Mouse (Mus musculus): ENCODE results near the gene Prmt7.

Prmt7 gene

DNA sequence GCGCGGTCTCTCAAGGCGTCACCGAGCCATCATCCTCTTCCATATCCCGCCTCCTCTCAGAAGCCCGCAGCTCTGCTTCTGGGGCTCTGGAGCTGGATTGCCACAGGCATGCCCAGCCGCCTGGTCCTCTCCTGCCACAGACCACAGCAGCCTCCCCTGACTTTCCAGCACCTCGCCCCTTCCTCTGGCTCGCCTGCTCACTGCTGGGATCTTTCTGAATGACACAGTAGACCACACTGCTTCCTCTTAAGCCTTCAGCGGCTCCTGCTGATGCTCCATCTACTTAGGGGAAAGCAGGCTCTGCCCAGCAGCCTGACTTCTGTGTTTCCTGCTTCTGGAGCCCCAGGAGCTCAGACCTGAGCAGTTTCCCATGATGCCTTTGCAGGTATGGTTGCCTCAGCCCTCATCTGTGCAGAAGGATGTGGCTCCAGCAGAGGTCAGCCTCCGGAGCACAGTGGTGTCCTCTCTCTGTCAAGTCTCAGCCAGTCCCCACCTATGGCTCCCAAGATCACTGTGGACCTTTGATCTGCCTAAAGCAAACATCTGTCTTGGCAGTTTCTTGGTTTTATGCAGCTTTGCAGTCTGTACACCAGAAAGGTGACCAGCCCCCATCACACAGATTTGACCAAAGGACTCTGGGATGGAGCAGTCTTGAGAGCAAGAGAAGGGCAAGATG lies 67.8 kb downstream of the Prmt7 start:
- in situ Hi-C loops (cut with MboI; ENCODE audit: unreplicated experiment in 2 of 2), result no loop called here

DNA sequence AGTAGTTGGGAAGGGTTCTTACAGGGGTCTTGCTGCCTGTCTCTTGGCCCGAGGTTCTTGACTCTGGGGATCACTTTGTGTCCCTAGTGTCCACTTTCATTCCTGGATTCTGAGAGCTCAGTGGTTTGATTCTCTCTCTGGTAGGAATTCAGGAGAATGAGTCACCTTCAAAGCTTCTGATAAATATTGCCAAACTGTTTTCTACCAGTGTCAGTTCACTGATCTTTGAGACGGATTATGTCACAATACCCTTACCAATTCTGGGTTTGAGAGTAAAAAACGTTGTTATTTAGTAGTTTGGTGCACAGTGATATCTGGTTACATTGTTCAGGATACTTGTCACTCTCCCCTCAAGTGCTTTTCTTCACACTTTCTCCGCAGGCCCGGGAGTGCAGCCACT lies 69.4 kb downstream of the Prmt7 start:
- in situ Hi-C loops (cut with MboI; ENCODE audit: unreplicated experiment in 2 of 2), result no loop called here

DNA sequence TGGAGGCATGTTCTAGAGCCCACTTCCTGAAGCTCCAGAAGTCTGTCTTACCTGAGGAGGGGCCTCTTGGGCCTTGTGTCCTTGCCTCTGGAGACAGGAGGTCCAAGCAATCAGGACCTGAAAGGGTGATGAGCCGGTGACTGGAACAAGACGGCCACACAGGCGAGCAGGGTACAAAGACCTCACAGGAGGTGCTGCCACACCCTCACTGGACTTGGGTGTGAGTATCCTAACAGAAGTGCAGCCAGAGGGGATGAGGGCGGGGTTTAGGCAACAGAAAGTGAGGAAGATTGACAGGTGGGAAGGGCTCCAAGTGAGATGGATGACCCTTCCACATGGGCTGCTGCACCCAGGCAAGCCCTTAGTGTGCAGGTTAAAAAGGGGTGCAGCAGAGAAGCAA lies 70.1 kb downstream of the Prmt7 start:
- in situ Hi-C loops (cut with MboI; ENCODE audit: unreplicated experiment in 2 of 2), result no loop called here

DNA sequence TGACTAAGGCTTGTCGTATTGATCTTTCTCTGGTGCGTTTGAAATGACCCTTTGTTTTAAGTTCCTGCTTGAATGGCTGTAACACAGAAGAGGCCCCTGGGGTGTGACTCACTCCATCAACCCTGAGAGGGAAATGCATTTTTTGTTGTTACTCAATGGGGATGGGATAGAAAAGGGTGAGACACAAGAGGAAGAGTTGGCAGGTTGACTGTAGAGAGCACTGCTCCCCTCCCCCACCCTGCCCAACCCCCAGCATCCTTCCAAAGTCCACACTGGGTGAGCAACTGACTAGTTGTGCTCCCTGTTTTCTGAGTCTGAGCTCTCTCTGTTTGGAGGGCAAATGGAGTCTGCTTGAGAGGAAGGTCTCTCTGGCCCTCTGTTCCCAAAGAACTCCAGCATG lies 76.7 kb downstream of the Prmt7 start:
- in situ Hi-C loops (cut with MboI; ENCODE audit: unreplicated experiment in 2 of 2), result no loop called here

DNA sequence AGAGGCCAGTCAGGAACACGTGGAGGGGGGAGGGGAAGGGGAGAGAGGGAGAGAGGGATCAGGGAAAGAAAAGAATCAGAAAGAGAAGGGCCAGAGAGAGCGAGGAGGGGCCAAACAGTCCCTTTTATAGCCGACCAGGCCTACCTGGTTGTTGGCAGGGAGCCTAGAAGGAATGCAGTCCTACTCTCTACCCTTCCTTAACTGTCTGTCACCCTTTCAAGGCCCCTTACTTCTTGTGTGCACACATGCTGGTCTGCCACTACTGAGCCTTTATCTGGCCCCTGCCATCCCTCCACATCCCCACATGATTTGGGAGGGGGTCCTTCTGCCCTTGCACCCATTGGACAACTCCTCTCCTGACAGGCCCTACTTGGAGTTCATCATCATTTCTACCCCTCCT lies 78.0 kb downstream of the Prmt7 start:
- in situ Hi-C loops (cut with MboI; ENCODE audit: unreplicated experiment in 2 of 2), result no loop called here

DNA sequence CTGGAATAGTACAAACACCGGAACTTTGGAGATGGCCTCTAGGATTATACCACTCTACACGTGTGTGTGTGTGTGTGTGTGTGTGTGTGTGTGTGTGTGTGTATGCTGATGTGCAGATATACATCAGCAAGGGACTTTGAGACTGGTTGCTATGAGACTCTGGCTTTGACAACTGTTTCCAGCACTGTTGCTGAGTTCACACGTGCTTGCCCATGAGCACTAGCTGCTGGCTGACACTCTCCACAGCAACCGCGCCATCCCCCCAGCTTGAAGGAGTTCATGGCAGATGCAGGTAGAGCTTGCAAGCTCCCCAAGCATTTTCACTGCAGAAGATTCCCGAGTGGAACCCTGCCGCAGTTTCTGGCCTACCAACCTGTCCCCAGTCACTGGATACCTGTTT lies 78.7 kb downstream of the Prmt7 start:
- in situ Hi-C loops (cut with MboI; ENCODE audit: unreplicated experiment in 2 of 2), result no loop called here

DNA sequence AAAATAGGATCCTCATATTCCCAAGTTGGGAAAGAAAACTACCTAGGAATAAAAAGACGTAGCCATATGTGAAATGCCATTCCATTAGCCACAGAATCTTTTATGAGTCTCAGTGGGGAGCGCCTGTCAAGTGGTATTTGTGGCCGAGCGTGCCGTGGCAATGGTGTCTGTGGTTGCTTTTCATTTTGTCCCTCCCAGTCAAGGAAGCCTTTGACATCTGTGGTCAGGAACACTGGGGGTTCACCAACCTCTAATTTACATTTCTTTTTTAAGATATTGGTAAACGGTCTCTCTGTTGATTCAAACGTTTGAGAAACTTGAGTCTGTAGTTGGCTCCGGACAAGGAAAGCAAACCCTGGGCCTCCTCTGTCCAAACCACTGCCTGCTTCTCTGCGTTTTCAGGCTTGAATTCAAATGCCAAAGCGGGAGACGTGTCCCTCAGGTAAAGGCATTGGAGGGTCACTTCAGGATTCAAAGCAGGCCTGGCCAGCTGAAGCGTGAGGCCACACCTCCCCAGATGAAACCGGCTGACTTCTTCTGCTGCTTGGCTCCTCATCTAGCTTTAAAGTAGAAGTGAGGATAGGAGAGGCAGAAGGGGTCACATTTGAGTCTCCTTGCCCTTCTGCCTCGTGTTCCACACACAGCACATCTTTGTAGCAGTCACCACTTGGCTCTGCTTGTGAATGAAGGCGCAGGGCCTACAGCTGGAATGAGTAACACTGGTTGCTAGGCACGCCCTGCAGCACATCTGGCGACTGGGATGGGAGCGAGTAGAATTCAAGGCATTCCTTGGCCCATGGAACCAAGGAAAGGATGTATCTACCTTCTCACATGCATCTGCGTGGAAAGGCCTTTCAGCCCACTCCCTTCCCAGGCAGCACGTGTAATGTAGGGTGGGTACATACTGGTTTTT lies 82.0 kb downstream of the Prmt7 start:
- in situ Hi-C loops (cut with MboI; ENCODE audit: unreplicated experiment in 2 of 2), result no loop called here

DNA sequence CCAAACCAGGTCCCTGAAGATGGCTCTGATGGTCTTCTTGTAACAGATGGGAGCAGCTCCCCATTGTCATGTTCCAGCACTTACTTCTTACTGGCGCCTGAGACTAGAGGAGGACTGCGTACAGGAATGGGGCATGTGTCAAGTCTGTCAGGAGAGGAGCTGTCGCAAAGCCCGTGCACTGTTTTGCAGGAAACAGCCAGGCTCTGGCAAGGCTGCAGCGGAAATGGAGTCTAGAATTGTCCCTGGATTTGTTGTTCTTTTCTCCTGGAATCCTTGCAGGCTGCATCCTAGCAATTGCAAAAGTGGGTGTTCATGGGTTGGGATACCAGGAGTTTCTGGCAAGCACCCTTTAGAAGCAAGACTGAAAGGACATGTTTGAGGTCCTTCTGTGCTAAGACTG lies 87.5 kb downstream of the Prmt7 start:
- in situ Hi-C loops (cut with MboI; ENCODE audit: unreplicated experiment in 2 of 2), result no loop called here

DNA sequence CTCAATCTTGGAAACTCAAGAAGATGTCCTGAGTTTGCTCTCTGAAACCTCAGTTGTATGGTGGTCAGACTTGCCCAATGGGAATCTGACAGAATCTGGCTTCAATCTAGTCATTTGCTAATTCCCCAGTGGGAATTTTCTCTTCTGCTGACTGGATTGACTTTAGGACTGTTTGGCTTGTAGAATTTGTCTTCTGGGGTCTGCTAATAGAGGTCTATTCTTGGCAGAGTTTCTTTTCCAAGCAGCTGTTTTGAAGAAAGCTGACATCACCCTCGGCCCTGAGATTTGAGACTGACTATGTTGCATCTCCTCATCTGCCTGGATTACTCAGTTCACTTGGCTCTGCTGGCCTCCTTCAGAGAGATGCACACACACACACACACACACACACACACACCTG lies 88.1 kb downstream of the Prmt7 start:
- in situ Hi-C loops (cut with MboI; ENCODE audit: unreplicated experiment in 2 of 2), result no loop called here

DNA sequence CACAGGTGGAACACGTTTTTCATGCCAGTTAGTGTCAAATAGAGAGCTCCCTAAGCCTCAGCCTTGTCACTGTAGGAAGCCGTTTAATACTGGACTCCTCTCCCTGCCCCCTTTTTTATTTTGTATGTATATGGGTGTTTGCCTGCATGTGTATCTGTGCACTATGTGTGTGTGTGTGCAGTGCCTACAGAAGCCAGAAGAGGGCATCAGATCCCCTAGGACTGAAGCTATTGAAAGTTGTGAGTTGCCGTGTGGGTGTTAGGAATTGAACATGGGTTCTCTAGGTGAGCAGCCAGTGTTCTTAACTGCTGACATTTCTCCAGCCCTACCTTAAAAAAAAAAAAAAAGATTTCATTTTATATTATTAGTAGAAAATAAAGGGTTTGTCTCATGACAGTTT lies 89.0 kb downstream of the Prmt7 start:
- in situ Hi-C loops (cut with MboI; ENCODE audit: unreplicated experiment in 2 of 2), result no loop called here

DNA sequence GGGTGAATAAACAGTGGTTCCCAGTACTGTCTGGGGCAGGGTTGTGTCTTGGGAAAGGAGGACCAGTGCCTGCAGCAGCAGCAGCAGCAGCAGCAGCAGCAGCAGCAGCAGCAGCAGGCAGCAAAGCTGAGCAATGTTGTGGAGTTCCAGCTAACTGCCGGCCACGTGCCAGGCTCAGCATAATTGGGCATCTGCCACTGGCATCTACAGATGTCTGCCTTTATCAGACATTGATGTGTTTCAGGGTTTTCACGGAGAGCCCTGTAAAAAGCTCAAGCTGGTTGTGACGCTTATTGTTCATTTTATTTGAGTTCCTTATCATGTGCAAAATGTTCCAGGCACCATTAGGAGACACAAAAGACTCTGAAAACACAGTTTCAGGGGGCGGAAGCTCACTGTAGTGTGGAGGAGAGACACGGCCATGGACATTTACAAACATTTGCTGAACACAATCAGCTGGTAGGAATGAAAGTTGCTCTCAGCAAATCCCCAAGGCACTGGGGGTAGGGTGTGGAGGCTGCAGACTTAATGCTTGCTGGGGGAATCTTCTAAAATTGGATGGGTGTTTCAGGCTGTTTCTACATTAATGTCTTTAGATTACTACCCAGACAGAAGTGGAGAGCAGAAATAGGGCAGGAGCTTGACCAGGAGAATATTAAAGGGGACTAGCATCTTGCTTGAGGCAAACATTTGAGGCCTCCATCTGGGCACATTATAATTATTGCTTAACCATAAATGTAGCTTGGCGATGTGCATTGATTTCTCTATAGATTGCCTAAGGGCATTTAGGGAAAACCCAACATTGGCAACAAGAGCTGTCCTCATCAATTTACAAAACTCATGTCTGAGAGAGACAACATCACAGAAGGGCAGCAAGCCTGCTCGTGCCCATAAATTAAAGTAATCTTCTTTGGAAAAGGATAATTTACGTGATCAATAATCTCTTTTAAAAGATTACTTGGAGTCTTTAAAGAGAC lies 90.3 kb downstream of the Prmt7 start:
- in situ Hi-C loops (cut with MboI; ENCODE audit: unreplicated experiment in 2 of 2), result no loop called here

All from v-Abl transformed pro-B cells (cell line).